Mouse (Mus musculus) megakaryocyte, embryonic 14.5 days (primary cell): ENCODE results near the gene Olfr1126.

Experiments
- FLI1 ChIP-seq: IDR thresholded peaks from 2 replicates; pipeline ENCODE4 v1.6.1; 2012; ENCODE audit warnings: low read length, inconsistent platforms, mixed read lengths
- GATA1 ChIP-seq: IDR thresholded peaks from 3 replicates; pipeline ENCODE4 v1.6.1; 2012; ENCODE audit warnings: mixed read lengths, low read length, inconsistent platforms, borderline replicate concordance

DNA sequence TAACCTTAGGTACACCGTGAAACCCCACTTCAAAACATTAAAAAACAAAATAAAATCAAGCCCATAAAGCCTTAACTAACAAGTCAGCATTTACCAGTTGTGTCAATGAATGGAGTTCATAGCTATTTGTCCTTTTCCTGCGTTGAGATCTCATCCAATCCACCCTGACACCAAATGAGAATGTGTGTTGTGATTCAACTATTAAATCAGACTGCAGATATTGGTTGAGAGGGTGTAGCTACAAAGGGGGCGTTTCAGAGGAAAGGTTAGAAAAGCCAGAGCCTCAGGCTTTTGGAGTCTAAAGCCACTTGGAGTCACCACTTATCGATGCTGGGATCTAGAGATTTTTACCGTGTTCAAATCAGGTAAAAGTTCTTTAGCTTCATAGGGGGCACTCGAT lies 52.5 kb downstream of the Olfr1126 start, which contains the start of gene Pramel6:
- no peak for TF ChIP-seq GATA1
- no peak for TF ChIP-seq FLI1
